Mouse (Mus musculus) lung, embryonic 16.5 days (tissue): ENCODE results near the gene Cdk20. TPM values are rescaled to one million over a fixed set of nuclear protein-coding genes. Genes with fewer than 3 reads are reported as not detected.

Experiments
- ATAC-seq: fragments of 200-750 bp; cut with Nextera tagmentation; 2 replicates; pipeline ENCODE4 v1.8.0; 2017; ENCODE audit warnings: low read depth, mild to moderate bottlenecking, moderate library complexity
- H3K27ac ChIP-seq: fragments of 300-500 bp; sonication (generic); 2 replicates; pipeline ENCODE4 v1.5.1; 2014; ENCODE audit warnings: mild to moderate bottlenecking, control low read depth, low read length
- H3K27me3 ChIP-seq: fragments of 300-500 bp; sonication (generic); 2 replicates; pipeline ENCODE4 v1.6.1; 2014; ENCODE audit warnings: low read depth, low read length, mixed read lengths; ENCODE audit not compliant: control insufficient read depth, insufficient read depth
- H3K36me3 ChIP-seq: fragments of 300-500 bp; sonication (generic); 2 replicates; pipeline ENCODE4 v1.6.1; 2014; ENCODE audit warnings: low read length; ENCODE audit not compliant: control insufficient read depth, insufficient read depth
- H3K4me1 ChIP-seq: fragments of 300-500 bp; sonication (generic); replicated peaks from 2 replicates; pipeline ENCODE4 v1.6.1; 2014; ENCODE audit warnings: low read length, mixed read lengths; ENCODE audit not compliant: control insufficient read depth, insufficient read depth
- H3K4me2 ChIP-seq: fragments of 300-500 bp; sonication (generic); 2 replicates; pipeline ENCODE4 v1.6.1; 2014; ENCODE audit warnings: low read depth, low read length, control low read depth
- H3K4me3 ChIP-seq: fragments of 300-500 bp; sonication (generic); 2 replicates; pipeline ENCODE4 v1.5.1; 2014; ENCODE audit warnings: mild to moderate bottlenecking, low read length, control low read depth
- H3K9ac ChIP-seq: fragments of 300-500 bp; sonication (generic); 2 replicates; pipeline ENCODE4 v1.6.1; 2014; ENCODE audit warnings: low read length, control low read depth
- H3K9me3 ChIP-seq: fragments of 300-500 bp; sonication (generic); 2 replicates; pipeline ENCODE4 v1.6.1; 2016; ENCODE audit warnings: low read length; ENCODE audit not compliant: control insufficient read depth
- WGBS: fragments of 180-500 bp; shearing (Covaris S2); extraction: QIAGEN DNeasy Blood & Tissue Kit; methylation state at CpG from one replicate; pipeline ENCODE4 v1.1.7; 2014; 5-methylcytosine and 5-hydroxymethylcytosine counted together
- polyA plus RNA-seq: library from polyadenylated mRNA; unstranded; fragments of >200 nt; fragmentation: Nextera tagmentation; extraction: Ambion mirVana; gene quantifications from 2 replicates; pipeline ENCODE4 v1.2.1, GENCODE M21; 2015

Cdk20 gene
- polyA plus RNA-seq: 8.8 and 11.1 TPM in 2 replicates

GRCm38 (mm10) chr13:64432017-64432995, at the start of gene Cdk20:
Gene Cdk20, plus strand, starts transcription at chr13:64432314.
- under 1% methylated on average over 57 of the region's 57 CpGs for WGBS
- H3K9me3 ChIP-seq: no peaks in the 10 kb centered on the region

GRCm38 (mm10) chr13:64384937-64385336, 47.2 kb upstream of the Cdk20 start:
- Histone ChIP-seq H3K36me3 (no peaks in the 10 kb centered on the region), H3K27me3 (no peaks in the 10 kb centered on the region), H3K4me3 (no peak overlapping the region), H3K9me3 (no peaks in the 10 kb centered on the region), H3K4me1 (no peaks in the 10 kb centered on the region), H3K27ac (no peak overlapping the region), H3K4me2 (no peak overlapping the region), H3K9ac (no peak overlapping the region)
- ATAC-seq: no peak
- WGBS: 87% methylated on average over 3 of the region's 3 CpGs

More at GRCm38 (mm10) chr13:64432017-64432995, at the start of gene Cdk20:
- H3K4me2 ChIP-seq: peak within 1 kb of the TSS; percentile 92
- peak within 1 kb of the TSS; percentile 84 for H3K27ac ChIP-seq
- H3K4me3 ChIP-seq: peak within 1 kb of the TSS; percentile 76
- H3K9ac ChIP-seq: peak within 1 kb of the TSS; percentile 74
- no peaks in the 10 kb centered on the region for H3K27me3 ChIP-seq
- H3K36me3 ChIP-seq: no peaks in the 10 kb centered on the region
- peaks cover 2% of the 10 kb centered on the region; the same call in 1 of the 2 replicates for H3K4me1 ChIP-seq
- ATAC-seq: peak; percentile 99

GRCm38 (mm10) chr13:64386048-64386447, 46.1 kb upstream of the Cdk20 start:
- H3K4me2 ChIP-seq: no peak overlapping the region

GRCm38 (mm10) chr13:64388415-64388814, 43.7 kb upstream of the Cdk20 start:
- Histone ChIP-seq H3K4me3 (no peak overlapping the region), H3K4me1 (no peaks in the 10 kb centered on the region), H3K4me2 (no peak overlapping the region), H3K9me3 (no peaks in the 10 kb centered on the region), H3K27me3 (no peaks in the 10 kb centered on the region), H3K9ac (no peak overlapping the region), H3K27ac (no peak overlapping the region), H3K36me3 (no peaks in the 10 kb centered on the region)
- ATAC-seq: no peak
- 63% methylated on average over 4 of the region's 4 CpGs for WGBS

More at GRCm38 (mm10) chr13:64386048-64386447, 46.1 kb upstream of the Cdk20 start:
- Histone ChIP-seq H3K4me3 (no peak overlapping the region), H3K27me3 (no peaks in the 10 kb centered on the region), H3K9ac (no peak overlapping the region), H3K27ac (no peak overlapping the region), H3K9me3 (no peaks in the 10 kb centered on the region), H3K4me1 (no peaks in the 10 kb centered on the region), H3K36me3 (no peaks in the 10 kb centered on the region)
- ATAC-seq: no peak
- WGBS: 25% methylated on average over 2 of the region's 2 CpGs

GRCm38 (mm10) chr13:64396979-64397378, 35.1 kb upstream of the Cdk20 start:
- Histone ChIP-seq H3K27me3 (no peaks in the 10 kb centered on the region), H3K4me3 (no peak overlapping the region), H3K9me3 (no peaks in the 10 kb centered on the region), H3K4me2 (no peak overlapping the region), H3K4me1 (peaks cover 2% of the 10 kb centered on the region; the same call in 1 of the 2 replicates), H3K36me3 (no peaks in the 10 kb centered on the region), H3K9ac (no peak overlapping the region), H3K27ac (no peak overlapping the region)
- ATAC-seq: no peak
- 44% methylated on average over 8 of the region's 8 CpGs for WGBS

- Histone ChIP-seq H3K36me3 (no peaks in the 10 kb centered on the region), H3K27ac (no peak overlapping the region), H3K4me3 (no peak overlapping the region), H3K9me3 (no peaks in the 10 kb centered on the region), H3K27me3 (no peaks in the 10 kb centered on the region), H3K4me2 (no peak overlapping the region), H3K9ac (no peak overlapping the region), H3K4me1 (peaks cover 2% of the 10 kb centered on the region; the same call in 1 of the 2 replicates)
- 96% methylated on average over 1 of the region's 1 CpGs for WGBS
- no peak for ATAC-seq
Measured at GRCm38 (mm10) chr13:64398065-64398464, 34.0 kb upstream of the Cdk20 start.

- no peak overlapping the region for H3K27ac ChIP-seq
- H3K36me3 ChIP-seq: no peaks in the 10 kb centered on the region
- WGBS: 62% methylated on average over 3 of the region's 3 CpGs
- no peaks in the 10 kb centered on the region for H3K27me3 ChIP-seq
- H3K4me1 ChIP-seq: peaks cover 2% of the 10 kb centered on the region; the same call in 1 of the 2 replicates
- no peak overlapping the region for H3K4me3 ChIP-seq
- H3K4me2 ChIP-seq: no peak overlapping the region
- H3K9ac ChIP-seq: no peak overlapping the region
- no peaks in the 10 kb centered on the region for H3K9me3 ChIP-seq
- no peak for ATAC-seq
Measured at GRCm38 (mm10) chr13:64399906-64400305, 32.2 kb upstream of the Cdk20 start.

- H3K36me3 ChIP-seq: no peaks in the 10 kb centered on the region
- WGBS: 18% methylated on average over 7 of the region's 7 CpGs
- peak overlapping the region; percentile 38 for H3K4me2 ChIP-seq
- H3K27me3 ChIP-seq: no peaks in the 10 kb centered on the region
- peaks cover 2% of the 10 kb centered on the region; the same call in 1 of the 2 replicates for H3K4me1 ChIP-seq
- peak overlapping the region; percentile 18; the same call in 1 of the 2 replicates for H3K27ac ChIP-seq
- H3K4me3 ChIP-seq: no peak overlapping the region
- H3K9ac ChIP-seq: no peak overlapping the region
- ATAC-seq: peak; percentile 72
- H3K9me3 ChIP-seq: no peaks in the 10 kb centered on the region
Measured at GRCm38 (mm10) chr13:64400801-64401361, 31.2 kb upstream of the Cdk20 start.

- Histone ChIP-seq H3K9me3 (no peaks in the 10 kb centered on the region), H3K27me3 (no peaks in the 10 kb centered on the region), H3K4me1 (peaks cover 2% of the 10 kb centered on the region; the same call in 1 of the 2 replicates), H3K4me3 (no peak overlapping the region), H3K36me3 (no peaks in the 10 kb centered on the region), H3K27ac (no peak overlapping the region), H3K4me2 (no peak overlapping the region), H3K9ac (no peak overlapping the region)
- no peak for ATAC-seq
- 68% methylated on average over 3 of the region's 3 CpGs for WGBS
Measured at GRCm38 (mm10) chr13:64402006-64402405, 30.1 kb upstream of the Cdk20 start.
